8 mouse cellular contexts compared by ENCODE assay signal in the genomic region with DNA sequence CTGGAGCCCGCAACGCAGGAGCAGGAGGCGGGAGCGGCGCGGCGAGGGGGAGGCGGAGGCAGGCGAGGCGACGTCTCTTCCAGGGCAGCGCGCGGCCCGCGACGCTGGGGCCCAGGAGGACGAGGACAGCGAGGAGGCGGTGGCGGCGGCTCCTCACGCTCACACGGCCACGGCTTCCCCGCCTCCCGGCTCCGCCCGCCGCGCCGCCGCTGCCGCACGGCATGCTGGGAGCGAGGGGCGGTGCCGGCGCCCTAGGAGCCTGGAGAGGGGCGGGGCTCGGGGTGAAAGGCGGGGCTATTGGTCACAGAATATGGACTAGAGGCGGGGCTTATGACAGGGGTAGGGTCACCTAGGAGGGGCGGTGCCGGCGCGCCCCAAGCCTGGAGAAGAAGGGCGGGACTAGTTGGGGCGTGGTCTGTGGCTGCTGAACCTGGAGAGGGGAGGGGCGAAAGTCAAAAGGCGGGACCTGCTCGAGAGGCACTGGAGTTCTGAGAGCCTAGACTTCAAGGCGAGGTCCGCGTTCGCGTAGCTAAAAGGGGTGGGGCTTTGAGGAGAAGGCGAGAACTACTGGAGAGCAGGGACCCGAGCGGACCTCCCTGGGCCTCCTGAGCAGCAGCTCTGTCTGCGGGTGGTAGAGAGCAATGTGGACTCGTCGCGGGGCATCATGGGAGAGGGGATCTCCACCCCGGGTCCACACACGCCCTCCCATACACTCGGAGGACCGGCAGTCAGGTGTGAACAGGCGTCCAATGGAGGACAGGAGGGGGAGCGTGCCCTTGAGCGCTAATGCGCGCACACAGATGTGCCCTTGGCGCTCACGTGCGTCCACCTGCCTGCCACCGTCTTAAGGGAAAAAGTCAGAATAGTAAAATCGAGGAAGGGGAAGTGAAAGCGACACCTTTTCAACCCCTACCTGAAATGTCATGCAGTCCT. TPM values are rescaled to one million over a fixed set of nuclear protein-coding genes. Genes with fewer than 3 reads are reported as not detected.
A peak's percentile ranks its signal among the peaks of the same experiment; 100 is the strongest.
DNase-seq lines count a peak whose midpoint lies in the region; ATAC-seq lines count a peak whose summit lies in the region.

Gene Smg1, minus strand, starts transcription at position 218 of the 933 bp plus-strand sequence.

- peak within 1 kb of the TSS; percentile 74 for H3K4me2 ChIP-seq in lung, embryonic 16.5 days (ENCODE audit: low read depth, low read length)

- no peaks in the 10 kb centered on the region for H3K36me3 ChIP-seq in lung, embryonic 16.5 days (ENCODE audit: control insufficient read depth, insufficient read depth, low read length)

- ATAC-seq in hematopoietic stem cell, adult 5-6 weeks (replicated peaks in 1 of 2; ENCODE audit: insufficient read depth in 1 of 2, low FRiP score in 2 of 2, low TSS enrichment in 1 of 2, low read depth in 1 of 2, poor library complexity in 2 of 2, severe bottlenecking in 2 of 2): peak; percentile 89 to 93
- ATAC-seq in lung, embryonic 16.5 days (ENCODE audit: low read depth): peak; percentile 96

- no peaks in the 10 kb centered on the region for H3K9me3 ChIP-seq in lung, embryonic 16.5 days (ENCODE audit: control insufficient read depth, low read length)

- WGBS in lung, embryonic 16.5 days: 1% methylated on average over 70 of the region's 79 CpGs

- peak within 1 kb of the TSS; percentile 97 for H3K27ac ChIP-seq in lung, embryonic 16.5 days (ENCODE audit: low read length)

- peaks cover 8% of the 10 kb centered on the region for H3K4me1 ChIP-seq in lung, embryonic 16.5 days (replicated peaks; ENCODE audit: control insufficient read depth, insufficient read depth, low read length)

- H3K27me3 ChIP-seq in lung, embryonic 16.5 days (ENCODE audit: control insufficient read depth, insufficient read depth, low read depth, low read length): no peaks in the 10 kb centered on the region

- peak within 1 kb of the TSS; percentile 98 for H3K9ac ChIP-seq in lung, embryonic 16.5 days (ENCODE audit: low read length)

- peak within 1 kb of the TSS; percentile 73 for H3K4me3 ChIP-seq in lung, embryonic 16.5 days (ENCODE audit: low read length)

- peak; percentile 97 for DNase-seq in MEL-GATA-1-ER (ENCODE audit: extremely low read depth, low read depth)
- peak; percentile 98 for DNase-seq in cerebellum, adult 8-10 months
- DNase-seq in forelimb bud, embryonic 11.5 days (ENCODE audit: low read depth, low spot score): peak; percentile 97
- peak; percentile 94 for DNase-seq in layer of hippocampus, adult 9-10 months (ENCODE audit: low spot score)
- peak; percentile 90 for DNase-seq in ovary, postnatal 10 days (ENCODE audit: low spot score)
- DNase-seq in thymus, postnatal 10 days (ENCODE audit: low spot score in 2 of 2): peak; percentile 99

RNA-seq across cellular contexts. Expression of gene Smg1, which starts in this region (rescaled TPM):
- 62.4 and 87.4 TPM in 2 replicates for total RNA-seq in hematopoietic stem cell, adult 5-6 weeks (2017)
- 13.4 and 14.1 TPM in 2 replicates for polyA plus RNA-seq in lung, embryonic 16.5 days (2015; fragmentation: Nextera tagmentation; extraction: Ambion mirVana)

Comparison
In these comparisons a context has a peak if more than half of its experiments do, and no peak if none do; other contexts are left out.
1. Peak in every context shown above with its lines: DNase-seq, ATAC-seq, H3K4me3 ChIP-seq and H3K27ac ChIP-seq.